Mouse (Mus musculus) brown adipose tissue, adult 24 weeks (tissue): Measurements from ENCODE around the gene Robo1. TPM values are rescaled to one million over a fixed set of nuclear protein-coding genes. Genes with fewer than 3 reads are reported as not detected.
A peak's percentile ranks its signal among the peaks of the same experiment; 100 is the strongest.

Experiments
- H3K27ac ChIP-seq: fragments of 200-500 bp; replicated peaks from 2 replicates; pipeline ENCODE4 v1.5.1; 2012; ENCODE audit warnings: low read depth, mild to moderate bottlenecking, low read length
- H3K4me1 ChIP-seq: fragments of 200-500 bp; 2 replicates; pipeline ENCODE4 v1.6.1; 2012; ENCODE audit warnings: low read length, mixed read lengths; ENCODE audit not compliant: control insufficient read depth, insufficient read depth, insufficient read length
- H3K4me3 ChIP-seq: fragments of 200-500 bp; 2 replicates; pipeline ENCODE4 v1.5.1; 2012; ENCODE audit warnings: low read depth, mild to moderate bottlenecking, low read length, moderate library complexity; ENCODE audit not compliant: insufficient read depth
- polyA plus RNA-seq: library from polyadenylated mRNA; stranded (reverse); fragments of >200 nt; gene quantifications from 2 replicates; pipeline ENCODE4 v1.2.4, GENCODE M21; 2012; ENCODE audit not compliant: missing spikeins, insufficient read depth, insufficient read length

Robo1 gene
- polyA plus RNA-seq, 1 experiment = 0.63 TPM

- Histone ChIP-seq H3K4me1 (no peaks in the 10 kb centered on the region), H3K27ac (no peak overlapping the region), H3K4me3 (no peak overlapping the region)
Observed at GRCm38 (mm10) chr16:72409820-72410219, 101.7 kb downstream of the Robo1 start.

DNA sequence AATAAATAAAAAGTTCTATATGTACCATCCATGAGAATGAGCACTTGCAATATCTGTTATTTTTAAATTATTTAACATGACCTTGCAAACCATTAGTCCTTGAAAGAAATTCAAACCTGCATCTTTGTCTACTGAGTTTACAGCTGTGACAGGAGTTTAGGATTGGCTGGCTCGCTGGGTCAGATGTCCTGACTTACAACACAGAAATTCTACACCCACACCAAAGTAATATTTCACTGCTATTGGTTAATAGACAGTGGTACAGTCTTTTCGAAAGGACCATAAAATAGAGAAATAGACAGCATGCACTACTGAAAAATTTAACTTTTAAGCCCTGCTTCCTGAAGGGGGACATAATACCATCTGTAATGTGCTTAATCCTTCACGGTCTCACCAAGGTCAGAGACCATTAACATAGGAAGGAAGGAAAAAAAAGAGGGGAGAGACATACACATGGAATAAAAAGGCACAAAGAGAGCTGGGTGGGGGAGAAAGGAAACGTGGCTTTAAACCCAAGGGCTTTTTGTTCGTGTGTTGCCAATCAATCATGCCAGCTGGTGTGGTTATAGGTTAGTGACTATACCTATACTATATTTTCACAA lies 103.7 kb downstream of the Robo1 start:
- Histone ChIP-seq H3K4me1 (no peaks in the 10 kb centered on the region), H3K27ac (no peak overlapping the region), H3K4me3 (no peak overlapping the region)

DNA sequence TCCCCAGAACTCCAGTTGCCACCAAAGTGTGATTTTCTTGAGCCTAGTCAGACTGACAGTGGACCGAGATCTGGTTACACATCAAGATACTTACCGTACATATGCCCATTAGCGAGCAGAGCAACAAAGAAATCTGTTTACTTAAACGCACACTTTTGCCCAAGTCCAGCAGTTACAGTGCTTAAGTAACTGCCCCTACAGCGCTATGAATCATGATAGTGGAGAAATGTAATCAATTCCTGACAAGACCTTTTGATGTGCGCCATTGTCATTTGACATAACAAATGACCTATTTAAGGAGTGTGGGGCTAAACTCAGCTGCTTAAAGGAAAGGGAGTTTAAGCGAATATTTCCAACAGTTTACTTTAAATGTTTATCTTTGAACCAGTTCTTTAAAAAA lies 104.8 kb downstream of the Robo1 start:
- Histone ChIP-seq H3K27ac (no peak overlapping the region), H3K4me3 (no peak overlapping the region), H3K4me1 (no peaks in the 10 kb centered on the region)

- Histone ChIP-seq H3K27ac (no peak overlapping the region), H3K4me1 (no peaks in the 10 kb centered on the region), H3K4me3 (no peak overlapping the region)
Observed at GRCm38 (mm10) chr16:72419328-72420066, 111.4 kb downstream of the Robo1 start.

DNA sequence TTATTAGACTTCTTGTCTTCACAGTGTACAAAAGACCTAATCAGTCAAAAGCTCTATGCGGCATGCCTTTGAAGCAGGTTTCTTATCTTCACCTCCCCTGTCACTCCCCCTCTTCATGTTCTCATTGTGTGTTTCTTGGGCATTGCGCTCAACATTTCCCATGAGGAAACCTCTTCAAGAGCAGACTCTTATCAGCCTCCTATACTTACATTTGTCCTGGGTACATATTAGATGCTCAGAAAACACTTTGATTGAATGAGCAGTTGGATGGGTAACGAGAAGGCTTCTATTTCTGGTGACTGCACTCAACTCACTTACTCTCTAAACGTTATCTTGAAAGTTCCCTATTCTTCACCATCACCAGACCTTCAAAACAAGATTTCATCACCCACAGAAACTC lies 114.3 kb downstream of the Robo1 start:
- H3K27ac ChIP-seq = no peak overlapping the region
- no peaks in the 10 kb centered on the region for H3K4me1 ChIP-seq
- no peak overlapping the region for H3K4me3 ChIP-seq

DNA sequence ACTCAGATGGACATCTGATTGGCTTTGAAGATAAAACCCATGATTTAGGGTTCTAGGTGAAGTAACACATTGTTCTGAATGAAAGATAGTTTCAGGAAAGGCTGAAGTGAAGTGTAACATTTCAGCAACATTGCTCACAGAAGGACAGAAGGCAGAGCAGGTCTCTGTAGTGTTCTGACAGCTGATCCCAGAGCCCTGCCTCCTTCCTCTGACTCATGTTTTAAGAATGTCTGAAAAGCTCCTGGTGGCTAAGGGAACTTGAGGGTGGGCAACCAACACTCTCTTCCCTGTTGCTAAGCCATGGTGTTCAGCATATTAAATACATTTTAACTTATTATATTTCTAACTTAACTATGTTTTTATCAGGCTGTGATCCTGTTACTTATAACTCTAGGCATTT lies 126.3 kb downstream of the Robo1 start:
- Histone ChIP-seq H3K4me3 (no peak overlapping the region), H3K27ac (no peak overlapping the region), H3K4me1 (no peaks in the 10 kb centered on the region)

GRCm38 (mm10) chr16:72444428-72445135 lies 136.5 kb downstream of the Robo1 start:
- H3K4me3 ChIP-seq = peak overlapping the region; percentile 6; the same call in 1 of the 2 replicates
- no peak overlapping the region for H3K27ac ChIP-seq
- no peaks in the 10 kb centered on the region for H3K4me1 ChIP-seq

- Histone ChIP-seq H3K4me3 (no peak overlapping the region), H3K27ac (no peak overlapping the region)
Observed at GRCm38 (mm10) chr16:72458155-72458554, 150.0 kb downstream of the Robo1 start.

DNA sequence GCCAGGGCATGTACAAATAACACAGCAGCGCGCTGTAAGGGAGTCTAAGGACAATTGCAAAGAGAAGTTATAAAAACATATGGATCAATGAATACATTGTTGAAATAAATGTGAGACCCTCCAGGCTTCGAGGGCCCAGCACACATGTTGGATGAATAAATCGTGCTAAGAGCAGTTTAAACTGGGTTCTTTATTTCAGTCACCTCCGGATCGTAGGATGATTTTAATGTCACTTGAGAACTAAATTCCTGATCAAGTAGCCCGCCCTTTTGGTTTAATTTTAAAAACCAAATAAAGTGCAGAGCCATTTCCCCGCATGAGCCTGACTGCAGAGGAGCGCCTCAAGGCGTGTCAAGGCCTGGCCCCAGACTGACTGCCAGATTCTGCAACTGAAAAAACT lies 150.5 kb downstream of the Robo1 start:
- H3K4me1 ChIP-seq = no peaks in the 10 kb centered on the region
- H3K4me3 ChIP-seq = no peak overlapping the region
- H3K27ac ChIP-seq = no peak overlapping the region

More at GRCm38 (mm10) chr16:72458155-72458554, 150.0 kb downstream of the Robo1 start:
- H3K4me1 ChIP-seq = no peaks in the 10 kb centered on the region

- no peaks in the 10 kb centered on the region for H3K4me1 ChIP-seq
- no peak overlapping the region for H3K27ac ChIP-seq
- no peak overlapping the region for H3K4me3 ChIP-seq
Observed at GRCm38 (mm10) chr16:72465696-72466095, 157.6 kb downstream of the Robo1 start.

GRCm38 (mm10) chr16:72470037-72470673 lies 162.0 kb downstream of the Robo1 start:
- Histone ChIP-seq H3K27ac (no peak overlapping the region), H3K4me3 (no peak overlapping the region)

GRCm38 (mm10) chr16:72510716-72511199 lies 202.7 kb downstream of the Robo1 start:
- H3K4me1 ChIP-seq = no peaks in the 10 kb centered on the region
- no peak overlapping the region for H3K4me3 ChIP-seq
- no peak overlapping the region for H3K27ac ChIP-seq

More at GRCm38 (mm10) chr16:72470037-72470673, 162.0 kb downstream of the Robo1 start:
- H3K4me1 ChIP-seq = no peaks in the 10 kb centered on the region

DNA sequence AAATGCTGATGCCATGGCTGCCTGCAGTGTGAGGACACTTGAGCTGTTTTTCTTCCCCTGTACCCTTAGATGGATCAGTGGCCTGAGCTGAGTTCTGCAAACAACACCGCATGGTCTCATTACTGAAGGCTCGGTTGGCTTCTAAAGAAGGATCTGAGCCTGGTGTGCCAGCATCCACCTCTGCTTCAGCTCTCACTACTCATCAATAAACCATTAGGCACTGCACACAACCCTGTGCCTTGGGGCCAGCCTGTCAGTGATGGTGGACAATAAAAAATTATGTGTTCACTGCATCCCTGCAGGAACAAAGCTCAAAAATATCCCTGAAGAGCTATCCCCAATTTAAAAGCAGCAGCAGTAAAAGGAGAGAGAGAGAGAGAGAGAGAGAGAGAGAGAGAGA lies 223.2 kb downstream of the Robo1 start:
- no peak overlapping the region for H3K4me3 ChIP-seq
- H3K4me1 ChIP-seq = no peaks in the 10 kb centered on the region
- H3K27ac ChIP-seq = no peak overlapping the region

DNA sequence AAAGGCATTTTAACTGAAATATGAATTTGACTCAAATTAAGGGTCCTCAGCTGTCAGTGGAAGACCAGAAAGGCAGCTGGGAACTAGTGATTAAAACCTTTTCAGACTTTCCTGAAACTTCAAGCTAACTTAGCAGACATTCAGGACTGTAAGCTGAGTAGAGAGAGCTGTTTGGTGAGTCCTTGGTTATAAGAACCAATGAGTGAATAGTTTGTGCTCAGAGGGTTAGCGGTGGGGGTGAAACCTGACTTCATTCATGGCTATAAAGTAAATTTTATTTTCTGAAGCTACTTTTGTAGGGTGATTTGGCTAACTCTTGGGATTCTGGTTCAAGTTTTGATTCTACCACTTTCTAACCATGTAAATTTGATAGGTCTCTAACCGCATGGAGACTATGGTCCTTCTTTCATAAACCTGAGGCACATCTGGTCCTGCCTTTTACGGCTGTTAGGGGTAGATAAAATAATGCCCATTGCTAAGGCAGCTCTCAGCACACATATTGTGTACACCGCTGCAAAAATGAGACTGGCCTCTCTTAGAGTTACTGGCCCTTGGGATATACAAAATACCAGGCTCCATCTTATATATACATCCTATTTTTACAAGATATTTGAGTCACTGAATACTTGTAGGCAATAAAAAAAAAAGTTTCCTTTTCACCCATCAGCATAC lies 225.9 kb downstream of the Robo1 start:
- H3K27ac ChIP-seq = no peak overlapping the region
- H3K4me1 ChIP-seq = no peaks in the 10 kb centered on the region
- H3K4me3 ChIP-seq = no peak overlapping the region

DNA sequence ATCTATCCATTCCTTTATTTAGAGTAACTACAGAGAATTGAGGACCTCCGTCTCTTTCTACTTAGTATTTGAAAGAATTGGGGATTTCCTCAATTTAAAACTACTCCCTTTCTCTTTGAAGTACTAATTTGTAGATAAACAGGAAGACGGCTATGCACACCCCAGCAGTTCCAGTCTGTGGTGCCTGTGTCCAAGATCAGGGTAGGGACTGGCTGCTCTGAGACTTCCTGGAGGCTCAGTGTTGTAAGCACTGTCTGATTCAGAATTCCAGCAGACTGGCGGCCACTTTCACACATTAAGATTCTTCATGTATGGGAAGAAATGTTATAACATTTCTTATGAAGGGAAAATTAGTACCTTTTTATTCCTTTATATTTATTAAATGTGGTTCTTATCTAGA lies 230.1 kb downstream of the Robo1 start:
- H3K4me1 ChIP-seq = no peaks in the 10 kb centered on the region
- H3K4me3 ChIP-seq = no peak overlapping the region
- H3K27ac ChIP-seq = no peak overlapping the region
